Comparison of ENCODE assay signal across 12 mouse cellular contexts in the genomic region with DNA sequence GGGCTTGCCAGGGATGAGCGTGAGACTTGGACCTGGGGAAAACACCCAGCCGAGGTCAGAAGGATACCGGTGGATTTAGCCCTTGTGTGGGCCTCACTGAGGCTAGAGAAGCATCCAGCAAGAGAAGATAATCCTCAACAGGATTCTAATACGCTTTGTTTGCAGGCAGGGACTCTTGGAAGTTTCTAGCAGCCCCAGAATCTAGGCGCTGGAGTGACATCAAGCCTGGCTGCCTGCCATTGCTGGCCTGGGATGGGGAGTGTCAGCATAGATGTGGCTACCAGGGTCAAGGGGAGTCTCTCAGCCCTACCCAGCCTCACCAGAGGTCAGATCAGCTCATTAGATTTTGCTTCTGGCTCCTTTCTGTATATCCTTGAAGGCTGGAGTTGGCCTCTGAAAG.
DNase-seq lines count a peak whose midpoint lies in the region; ATAC-seq lines count a peak whose summit lies in the region.
"Had no signal": no experiment of that assay in that cellular context is flagged by ENCODE, and none has a peak within 500 bp of the region (broad histone marks: within the 10 kb centered on the region; RNA-seq: fewer than 3 reads in every experiment).

No protein-coding gene starts in this region.

- WGBS in embryonic facial prominence, embryonic 10.5 days: 72% methylated on average over 5 of the region's 5 CpGs
- WGBS in midbrain, embryonic 16.5 days: 52% methylated on average over 5 of the region's 5 CpGs
- WGBS in hindbrain, embryonic 12.5 days: 84% methylated on average over 5 of the region's 5 CpGs

- no peak for ATAC-seq in megakaryocyte, adult 5-6 weeks (ENCODE audit: poor library complexity, severe bottlenecking)
- no peak for ATAC-seq in midbrain, embryonic 16.5 days
- ATAC-seq in hindbrain, embryonic 12.5 days (ENCODE audit: low FRiP score): no peak

- H3K9me3 ChIP-seq in embryonic facial prominence, embryonic 10.5 days: peaks cover 2% of the 10 kb centered on the region; the same call in 1 of the 2 replicates
- H3K9me3 ChIP-seq in midbrain, embryonic 16.5 days (replicated peaks; ENCODE audit: control insufficient read depth, low read length, poor library complexity, severe bottlenecking): no peaks in the 10 kb centered on the region
- H3K9me3 ChIP-seq in hindbrain, embryonic 12.5 days (replicated peaks): no peaks in the 10 kb centered on the region
- H3K9me3 ChIP-seq: G1E; hindbrain, embryonic 10.5 days; neural tube, embryonic 13.5 days had no signal

- H3K27ac ChIP-seq in embryonic facial prominence, embryonic 10.5 days (replicated peaks): peak overlapping the region; percentile 16; the same call in 1 of the 2 replicates
- H3K27ac ChIP-seq in midbrain, embryonic 16.5 days (ENCODE audit: low read length): no peak overlapping the region
- H3K27ac ChIP-seq in hindbrain, embryonic 12.5 days: no peak overlapping the region
- H3K27ac ChIP-seq: forebrain, embryonic 12.5 days; neural tube, embryonic 13.5 days had no signal

- H3K4me3 ChIP-seq in embryonic facial prominence, embryonic 10.5 days: no peak overlapping the region
- H3K4me3 ChIP-seq in midbrain, embryonic 16.5 days (ENCODE audit: low read depth, low read length): no peak overlapping the region
- H3K4me3 ChIP-seq in hindbrain, embryonic 12.5 days: no peak overlapping the region
- H3K4me3 ChIP-seq: forebrain, embryonic 12.5 days; hindbrain, embryonic 10.5 days; neural tube, embryonic 13.5 days had no signal

- no peak overlapping the region for H3K4me2 ChIP-seq in midbrain, embryonic 16.5 days (ENCODE audit: low read length)
- H3K4me2 ChIP-seq in hindbrain, embryonic 12.5 days (replicated peaks): no peak overlapping the region
- H3K4me2 ChIP-seq: forebrain, embryonic 12.5 days; neural tube, embryonic 13.5 days had no signal

- DNase-seq in ovary, adult 18-20 months (ENCODE audit: low spot score): peak; percentile 55
- no peak for DNase-seq in ovary, postnatal 10 days (ENCODE audit: low spot score)
- no peak for DNase-seq in embryonic facial prominence, embryonic 10.5 days (ENCODE audit: low spot score)
- peak; percentile 66 to 73 for DNase-seq in heart, postnatal 14 days
- peak; percentile 37 to 59 for DNase-seq in lung, postnatal 4 days

- intact Hi-C loops in heart, postnatal 14 days (cut with DNase I): no loop called here

- no peaks in the 10 kb centered on the region for H3K36me3 ChIP-seq in embryonic facial prominence, embryonic 10.5 days (replicated peaks)
- H3K36me3 ChIP-seq in midbrain, embryonic 16.5 days (ENCODE audit: control insufficient read depth, insufficient read depth, low read length): no peaks in the 10 kb centered on the region
- no peaks in the 10 kb centered on the region for H3K36me3 ChIP-seq in hindbrain, embryonic 12.5 days
- H3K36me3 ChIP-seq: forebrain, embryonic 12.5 days; G1E; hindbrain, embryonic 10.5 days; neural tube, embryonic 13.5 days had no signal

- peaks cover 66% of the 10 kb centered on the region for H3K4me1 ChIP-seq in embryonic facial prominence, embryonic 10.5 days
- H3K4me1 ChIP-seq in midbrain, embryonic 16.5 days (ENCODE audit: control insufficient read depth, insufficient read depth, low read length): peaks cover 13% of the 10 kb centered on the region
- H3K4me1 ChIP-seq in hindbrain, embryonic 12.5 days: peaks cover 24% of the 10 kb centered on the region

- H3K9ac ChIP-seq in midbrain, embryonic 16.5 days (ENCODE audit: low read depth, low read length): no peak overlapping the region
- H3K9ac ChIP-seq in hindbrain, embryonic 12.5 days: no peak overlapping the region
- H3K9ac ChIP-seq: forebrain, embryonic 12.5 days; neural tube, embryonic 13.5 days had no signal

- peaks cover 77% of the 10 kb centered on the region for H3K27me3 ChIP-seq in embryonic facial prominence, embryonic 10.5 days (replicated peaks; ENCODE audit: low read depth, poor library complexity, severe bottlenecking)
- peaks cover 8% of the 10 kb centered on the region for H3K27me3 ChIP-seq in midbrain, embryonic 16.5 days (ENCODE audit: control insufficient read depth, insufficient read depth, low read depth, low read length)
- H3K27me3 ChIP-seq in hindbrain, embryonic 12.5 days: peaks cover 18% of the 10 kb centered on the region

Comparison
In these comparisons a context has a peak if more than half of its experiments do, and no peak if none do; other contexts are left out.
1. DNase-seq: peak in ovary, adult 18-20 months (single experiment), heart, postnatal 14 days (2 of 2) and lung, postnatal 4 days (2 of 2); none in ovary, postnatal 10 days (single experiment) and embryonic facial prominence, embryonic 10.5 days (single experiment).